Mouse (Mus musculus) forebrain, embryonic 15.5 days (tissue): ENCODE results near the gene Rin1. TPM values are rescaled to one million over a fixed set of nuclear protein-coding genes. Genes with fewer than 3 reads are reported as not detected.
"Not testable (repeated sequence)": the region's sequence is repeated elsewhere in the genome, so short reads cannot be mapped to it uniquely, and the experiment has no call there.

Experiments
- ATAC-seq: fragments of 200-750 bp; cut with Nextera tagmentation; replicated peaks from 2 replicates; pipeline ENCODE4 v1.8.0; 2017; ENCODE audit warnings: mild to moderate bottlenecking, moderate TSS enrichment, moderate library complexity
- H3K27ac ChIP-seq: fragments of 300-500 bp; sonication (generic); replicated peaks from 2 replicates; pipeline ENCODE4 v1.5.1; 2015; ENCODE audit warnings: mild to moderate bottlenecking, inconsistent platforms
- H3K27me3 ChIP-seq: fragments of 300-500 bp; sonication (generic); 2 replicates; pipeline ENCODE4 v1.6.1; 2015; ENCODE audit warnings: inconsistent platforms
- H3K36me3 ChIP-seq: fragments of 300-500 bp; sonication (generic); 2 replicates; pipeline ENCODE4 v1.6.1; 2015; ENCODE audit warnings: mild to moderate bottlenecking, inconsistent platforms
- H3K4me1 ChIP-seq: fragments of 300-500 bp; sonication (generic); 2 replicates; pipeline ENCODE4 v1.6.1; 2015; ENCODE audit warnings: inconsistent platforms
- H3K4me2 ChIP-seq: fragments of 300-500 bp; sonication (generic); replicated peaks from 2 replicates; pipeline ENCODE4 v1.6.1; 2015; ENCODE audit warnings: mild to moderate bottlenecking, inconsistent platforms
- H3K4me3 ChIP-seq: fragments of 300-500 bp; sonication (generic); 2 replicates; pipeline ENCODE4 v1.5.1; 2015; ENCODE audit warnings: mild to moderate bottlenecking, inconsistent platforms
- H3K9ac ChIP-seq: fragments of 300-500 bp; sonication (generic); replicated peaks from 2 replicates; pipeline ENCODE4 v1.6.1; 2015; ENCODE audit warnings: mild to moderate bottlenecking, inconsistent platforms
- H3K9me3 ChIP-seq: fragments of 300-500 bp; sonication (generic); 2 replicates; pipeline ENCODE4 v1.6.1; 2016; ENCODE audit warnings: inconsistent platforms
- WGBS: fragments of 180-500 bp; shearing (Covaris S2); methylation state at CpG from one replicate; pipeline ENCODE4 v1.1.7; 2015; ENCODE audit warnings: mixed read lengths; 5-methylcytosine and 5-hydroxymethylcytosine counted together
- polyA plus RNA-seq: library from polyadenylated mRNA; unstranded; fragments of >200 nt; fragmentation: Nextera tagmentation; extraction: Ambion mirVana; gene quantifications from 2 replicates; pipeline ENCODE4 v1.2.1, GENCODE M21; 2015

The Rin1 gene
- 0.97 and 2.0 TPM in 2 replicates for polyA plus RNA-seq

DNA sequence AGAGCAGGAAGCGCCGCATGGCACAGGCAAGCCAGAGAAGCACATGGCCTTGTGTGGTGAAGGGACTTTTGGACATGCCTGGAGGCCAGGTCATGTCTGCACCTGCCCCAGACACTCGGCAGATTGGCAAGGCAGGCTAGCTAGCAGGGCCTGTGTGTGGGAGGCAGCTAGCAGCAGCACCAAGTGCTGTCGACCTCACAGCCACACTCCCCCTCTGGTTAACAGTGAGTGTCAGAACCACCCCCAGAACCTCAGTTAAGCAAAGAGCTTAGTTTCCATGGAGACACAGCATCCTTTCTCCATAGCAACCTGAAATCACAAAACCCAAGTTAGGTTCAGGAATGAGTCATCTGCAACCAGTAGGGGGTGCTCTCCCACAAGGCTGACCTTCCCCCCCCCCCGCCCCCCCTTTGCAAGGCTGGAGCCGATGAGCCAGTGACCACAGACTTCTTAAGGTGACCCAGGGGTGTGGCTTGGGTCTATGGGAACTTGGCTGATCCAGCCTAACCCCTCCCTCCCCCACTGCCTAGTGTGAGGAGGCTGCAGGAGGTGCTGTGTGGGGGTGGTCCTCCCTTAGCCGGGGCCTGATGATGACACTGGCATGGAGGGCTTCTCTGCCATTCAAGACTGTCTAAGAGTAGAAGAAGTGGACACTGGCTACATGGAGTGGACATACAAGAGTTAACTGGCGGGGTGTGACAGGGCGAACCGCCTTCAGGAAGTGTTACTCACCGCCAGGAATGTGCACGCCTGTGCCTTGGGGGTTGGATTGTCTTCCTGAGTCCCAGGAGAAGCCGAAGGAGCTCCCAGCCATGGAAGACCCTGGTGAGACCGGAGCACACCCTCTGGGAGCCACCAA lies at the start of gene Rin1:
TSS of gene Rin1 (plus strand) at position 435 of the 859 bp plus-strand sequence.
- Histone ChIP-seq H3K27me3 (peaks cover 35% of the 10 kb centered on the region), H3K9ac (no peak within 1 kb of the TSS), H3K4me1 (peaks cover 20% of the 10 kb centered on the region), H3K4me3 (no peak within 1 kb of the TSS), H3K9me3 (no peaks in the 10 kb centered on the region), H3K27ac (0 out of 2 replicates have a peak within 1 kb of the TSS, but pooled peaks have one; percentile 17), H3K4me2 (no peak within 1 kb of the TSS), H3K36me3 (peaks cover 35% of the 10 kb centered on the region)
- WGBS, result 18% methylated on average over 13 of the region's 14 CpGs
- ATAC-seq, result peak; percentile 59

DNA sequence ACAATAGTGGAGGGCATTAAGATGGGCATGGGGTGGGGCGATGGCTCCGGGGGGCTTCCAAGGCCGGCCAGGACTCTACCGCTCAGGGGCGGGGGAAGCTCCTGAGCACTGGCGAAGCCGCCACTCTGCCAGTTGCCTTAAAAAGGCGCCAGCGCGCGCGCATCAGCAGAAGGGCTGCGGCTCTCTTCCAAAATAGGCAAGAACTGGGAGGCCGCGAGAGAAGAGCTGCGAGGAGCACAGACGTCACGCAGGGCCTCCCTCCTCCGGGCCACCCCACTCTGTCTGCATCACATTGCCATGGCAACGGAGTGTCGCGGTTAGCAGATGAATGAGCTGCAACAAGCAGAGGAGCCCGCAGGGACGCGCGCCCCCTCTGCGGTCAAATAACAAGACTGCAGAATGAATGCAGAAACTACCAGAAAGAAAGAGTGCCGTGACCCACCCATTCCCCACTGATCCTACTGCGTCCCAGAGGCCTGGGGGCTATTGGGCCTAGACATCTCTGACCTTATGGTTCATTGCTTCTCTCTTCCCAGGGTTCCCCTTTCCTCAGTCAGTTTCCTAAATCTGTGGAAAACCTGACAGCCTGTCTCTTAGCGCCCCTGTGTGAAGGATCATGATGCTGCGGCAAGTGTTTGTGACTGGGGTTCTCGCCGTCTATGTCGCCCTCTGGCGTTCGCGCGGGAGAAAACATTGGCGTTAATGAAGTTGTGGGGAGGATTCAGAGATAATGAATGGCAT lies 48.4 kb upstream of the Rin1 start:
- Histone ChIP-seq H3K9ac (peak overlapping the region; percentile 48), H3K4me2 (peak overlapping the region; percentile 62), H3K4me1 (peaks cover 13% of the 10 kb centered on the region), H3K27ac (peak overlapping the region; percentile 95), H3K27me3 (no peaks in the 10 kb centered on the region; the same call in 1 of the 2 replicates), H3K9me3 (no peaks in the 10 kb centered on the region), H3K4me3 (peak overlapping the region; percentile 37), H3K36me3 (no peaks in the 10 kb centered on the region)
- WGBS, result under 1% methylated on average over 39 of the region's 39 CpGs
- peak; percentile 99 for ATAC-seq

DNA sequence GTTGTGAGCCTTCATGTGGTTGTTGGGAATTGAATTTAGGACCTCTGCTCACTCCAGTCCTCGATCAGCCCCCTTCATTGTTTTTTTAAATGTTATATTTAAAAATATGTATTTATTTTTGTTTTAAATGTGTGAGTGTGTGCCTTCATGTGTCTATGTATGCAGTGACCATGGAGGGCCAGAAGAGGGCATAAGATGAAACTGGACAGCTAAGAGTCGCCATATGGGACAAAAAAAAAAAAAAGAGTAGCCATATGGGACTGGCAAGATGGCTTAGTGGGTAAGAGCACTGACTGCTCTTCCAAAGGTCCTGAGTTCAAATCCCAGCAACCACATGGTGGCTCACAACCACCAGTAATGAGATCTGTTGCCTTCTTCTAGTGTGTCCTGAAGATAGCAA lies 46.6 kb upstream of the Rin1 start:
- H3K4me1 ChIP-seq, result peaks cover 13% of the 10 kb centered on the region
- H3K36me3 ChIP-seq, H3K4me3 ChIP-seq, H3K9me3 ChIP-seq, H3K4me2 ChIP-seq, H3K27me3 ChIP-seq, ATAC-seq, H3K27ac ChIP-seq, H3K9ac ChIP-seq: not testable (repeated sequence)
- WGBS, result 63% methylated on average over 2 of the region's 2 CpGs

DNA sequence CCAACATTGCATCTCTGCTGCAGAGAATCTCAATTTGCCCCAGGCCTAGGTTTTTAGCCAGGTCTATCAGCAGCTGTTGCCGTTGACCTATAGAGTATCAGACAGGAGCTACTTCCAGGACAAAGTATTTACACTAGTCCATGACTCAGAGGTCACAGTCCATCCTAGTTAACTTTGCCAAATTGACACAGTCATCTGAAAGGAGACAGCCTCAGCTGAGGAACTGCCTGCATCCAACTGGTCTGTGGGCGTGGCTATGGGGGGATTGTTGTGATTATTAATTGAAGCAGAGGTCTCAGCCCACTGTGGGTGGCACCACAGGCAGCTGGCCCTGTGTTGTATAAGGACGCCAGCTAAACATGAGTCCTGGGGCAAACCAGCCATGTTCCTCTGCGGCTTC lies 45.4 kb upstream of the Rin1 start:
- no peak overlapping the region for H3K4me2 ChIP-seq
- H3K4me3 ChIP-seq, result no peak overlapping the region
- no peaks in the 10 kb centered on the region for H3K36me3 ChIP-seq
- no peak overlapping the region for H3K9ac ChIP-seq
- ATAC-seq, result no peak
- no peak overlapping the region for H3K27ac ChIP-seq
- no peaks in the 10 kb centered on the region for H3K9me3 ChIP-seq
- H3K4me1 ChIP-seq, result peaks cover 11% of the 10 kb centered on the region
- WGBS, result 66% methylated on average over 4 of the region's 4 CpGs
- no peaks in the 10 kb centered on the region; the same call in 1 of the 2 replicates for H3K27me3 ChIP-seq

DNA sequence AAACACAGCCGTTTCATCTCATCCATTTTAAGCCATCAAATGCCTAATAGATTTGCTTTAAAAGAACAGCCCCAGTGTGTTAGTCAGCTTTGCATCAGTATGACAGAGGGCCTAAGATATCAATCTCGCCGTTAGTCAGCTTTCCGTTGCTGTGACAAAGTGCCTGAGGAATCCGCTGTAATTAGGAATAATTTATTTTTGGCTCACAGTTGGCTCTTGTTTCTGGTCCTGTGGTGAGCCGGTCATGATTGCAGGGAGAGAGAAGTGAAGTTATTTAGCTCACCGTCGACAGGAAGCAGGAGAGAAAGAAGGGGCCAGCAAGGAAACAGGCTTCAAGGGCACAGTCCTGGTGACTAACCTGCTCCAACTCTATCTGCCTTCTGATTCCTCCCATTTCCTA lies 37.1 kb upstream of the Rin1 start:
- Histone ChIP-seq H3K4me3 (no peak overlapping the region), H3K9me3 (no peaks in the 10 kb centered on the region), H3K27ac (no peak overlapping the region), H3K9ac (no peak overlapping the region), H3K4me2 (no peak overlapping the region), H3K4me1 (peaks cover 8% of the 10 kb centered on the region; the same call in 1 of the 2 replicates), H3K36me3 (no peaks in the 10 kb centered on the region), H3K27me3 (no peaks in the 10 kb centered on the region)
- WGBS, result 59% methylated on average over 8 of the region's 8 CpGs
- no peak for ATAC-seq

DNA sequence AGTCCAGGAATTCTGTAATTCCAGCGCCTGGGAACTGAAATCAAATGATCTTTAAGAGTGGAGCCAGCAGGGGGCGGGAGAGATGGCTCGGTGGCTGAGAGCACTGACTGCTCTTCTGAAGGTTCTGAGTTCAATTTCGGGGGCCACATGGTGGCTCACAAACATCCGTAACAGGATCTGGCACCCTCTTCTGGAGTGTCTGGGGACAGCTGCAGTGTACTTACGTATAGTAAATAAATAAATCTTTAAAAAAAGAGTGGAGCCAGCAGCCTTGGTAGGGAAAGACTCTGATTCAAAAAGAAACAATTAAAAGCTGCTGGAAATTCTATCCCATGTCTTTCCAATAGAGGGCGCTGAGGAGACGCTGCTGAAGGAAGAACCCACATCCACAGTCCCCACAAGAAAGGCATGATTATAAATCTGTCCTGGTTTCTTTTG lies 35.3 kb upstream of the Rin1 start:
- WGBS, result 14% methylated on average over 8 of the region's 8 CpGs
- Histone ChIP-seq H3K36me3 (no peaks in the 10 kb centered on the region), H3K9me3 (no peaks in the 10 kb centered on the region), H3K4me1 (peaks cover 8% of the 10 kb centered on the region; the same call in 1 of the 2 replicates), H3K27ac (no peak overlapping the region), H3K4me2 (no peak overlapping the region), H3K27me3 (no peaks in the 10 kb centered on the region), H3K9ac (no peak overlapping the region), H3K4me3 (no peak overlapping the region)
- ATAC-seq, result no peak

DNA sequence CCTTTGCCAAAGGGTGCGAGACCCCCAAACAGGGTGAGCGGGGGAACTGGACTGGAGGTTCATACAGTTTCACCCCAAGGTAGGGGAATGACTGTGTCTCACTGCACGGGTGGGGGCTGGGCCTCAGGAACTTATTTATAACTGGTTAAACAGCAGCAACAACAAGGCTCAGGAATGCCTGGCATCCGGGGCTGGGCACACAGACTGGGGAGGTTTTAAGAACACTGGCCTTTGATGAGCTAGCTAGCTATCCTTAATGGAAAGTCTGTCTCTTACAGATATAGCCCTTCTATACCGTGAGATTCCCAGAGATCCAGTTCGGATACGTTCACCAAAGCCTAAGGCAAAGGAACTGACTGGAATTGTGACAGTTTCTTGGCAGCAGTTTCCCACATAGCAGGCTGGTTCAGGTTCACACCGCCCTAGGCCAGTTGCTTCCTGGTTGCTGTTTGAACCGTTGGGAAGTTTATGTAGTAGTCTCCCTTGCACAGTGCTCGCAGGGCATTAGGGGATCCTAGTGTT lies 34.0 kb upstream of the Rin1 start:
- Histone ChIP-seq H3K36me3 (no peaks in the 10 kb centered on the region), H3K9ac (no peak overlapping the region), H3K4me1 (peaks cover 8% of the 10 kb centered on the region; the same call in 1 of the 2 replicates), H3K4me3 (no peak overlapping the region), H3K9me3 (no peaks in the 10 kb centered on the region), H3K27me3 (no peaks in the 10 kb centered on the region), H3K27ac (no peak overlapping the region), H3K4me2 (no peak overlapping the region)
- no peak for ATAC-seq
- 37% methylated on average over 10 of the region's 10 CpGs for WGBS

DNA sequence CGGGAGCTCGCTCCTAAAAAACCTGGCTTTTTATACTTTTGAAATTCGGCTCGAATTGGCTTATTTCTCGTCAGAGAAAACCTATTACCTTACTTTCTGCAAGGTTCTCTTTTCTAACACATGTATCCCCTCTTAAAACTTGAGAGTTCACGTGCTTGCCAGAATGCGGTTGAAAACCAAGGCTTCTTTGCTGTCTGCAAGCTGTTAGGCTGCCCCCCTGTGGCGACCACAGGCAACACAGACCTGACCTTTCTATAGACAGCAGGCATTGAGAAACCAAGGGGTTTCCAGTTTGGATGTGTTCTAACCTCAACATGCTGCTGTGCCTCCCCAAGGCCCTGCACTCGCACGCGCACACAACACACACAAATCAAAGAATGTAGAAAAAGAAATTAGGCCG lies 33.5 kb upstream of the Rin1 start:
- H3K4me2 ChIP-seq, result no peak overlapping the region
- no peaks in the 10 kb centered on the region for H3K36me3 ChIP-seq
- peaks cover 8% of the 10 kb centered on the region; the same call in 1 of the 2 replicates for H3K4me1 ChIP-seq
- H3K27me3 ChIP-seq, result no peaks in the 10 kb centered on the region
- no peaks in the 10 kb centered on the region for H3K9me3 ChIP-seq
- H3K4me3 ChIP-seq, result no peak overlapping the region
- H3K27ac ChIP-seq, result no peak overlapping the region
- no peak overlapping the region for H3K9ac ChIP-seq
- 22% methylated on average over 12 of the region's 12 CpGs for WGBS
- no peak; the same call in 1 of the 2 replicates for ATAC-seq

DNA sequence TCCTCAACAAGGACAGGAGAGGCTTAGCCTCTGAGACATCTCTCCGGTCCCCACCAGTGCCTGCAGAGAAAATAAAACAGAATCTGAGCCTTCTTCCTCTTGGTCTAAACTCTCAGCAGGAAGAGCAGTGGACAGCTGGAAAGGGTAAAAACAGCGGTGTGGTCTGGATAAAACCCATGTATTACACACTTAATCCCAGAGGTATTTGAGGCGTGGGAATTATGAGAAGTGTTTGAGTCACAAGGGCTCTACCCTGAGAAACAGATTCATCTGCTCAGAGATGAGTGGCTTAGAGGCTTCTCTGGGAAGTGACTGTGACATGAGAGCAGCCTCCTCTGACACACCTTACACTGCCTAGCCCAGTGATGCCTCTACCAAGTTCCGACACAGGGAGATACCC lies 32.7 kb upstream of the Rin1 start:
- H3K4me1 ChIP-seq, result peaks cover 8% of the 10 kb centered on the region; the same call in 1 of the 2 replicates
- no peaks in the 10 kb centered on the region for H3K36me3 ChIP-seq
- ATAC-seq, result no peak
- 90% methylated on average over 4 of the region's 4 CpGs for WGBS
- no peak overlapping the region for H3K27ac ChIP-seq
- no peaks in the 10 kb centered on the region for H3K9me3 ChIP-seq
- no peak overlapping the region for H3K4me2 ChIP-seq
- H3K9ac ChIP-seq, result no peak overlapping the region
- no peak overlapping the region for H3K4me3 ChIP-seq
- H3K27me3 ChIP-seq, result no peaks in the 10 kb centered on the region

DNA sequence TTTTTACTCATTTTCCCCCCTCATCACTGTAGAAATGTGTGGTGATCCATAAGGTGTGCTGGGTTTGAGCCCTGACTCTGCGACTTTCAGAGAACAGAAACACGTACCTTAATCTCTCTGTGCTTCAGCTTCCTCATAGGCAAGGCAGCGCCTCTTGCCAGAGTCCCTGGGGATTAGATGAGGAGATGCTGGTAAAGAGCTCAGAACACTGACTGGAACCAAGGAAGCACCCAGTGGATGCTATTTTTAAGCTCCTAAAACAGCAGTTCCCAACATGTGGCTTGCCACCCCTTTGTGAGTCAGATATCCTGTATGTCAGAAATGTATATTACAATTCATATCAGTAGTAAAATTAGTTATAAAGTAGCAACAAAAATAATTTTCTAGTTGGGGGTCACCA lies 32.1 kb upstream of the Rin1 start:
- Histone ChIP-seq H3K9me3 (no peaks in the 10 kb centered on the region), H3K27me3 (no peaks in the 10 kb centered on the region), H3K4me1 (peaks cover 13% of the 10 kb centered on the region; the same call in 1 of the 2 replicates), H3K4me3 (no peak overlapping the region), H3K9ac (no peak overlapping the region), H3K27ac (no peak overlapping the region), H3K4me2 (no peak overlapping the region), H3K36me3 (no peaks in the 10 kb centered on the region)
- 84% methylated on average over 3 of the region's 3 CpGs for WGBS
- no peak for ATAC-seq

DNA sequence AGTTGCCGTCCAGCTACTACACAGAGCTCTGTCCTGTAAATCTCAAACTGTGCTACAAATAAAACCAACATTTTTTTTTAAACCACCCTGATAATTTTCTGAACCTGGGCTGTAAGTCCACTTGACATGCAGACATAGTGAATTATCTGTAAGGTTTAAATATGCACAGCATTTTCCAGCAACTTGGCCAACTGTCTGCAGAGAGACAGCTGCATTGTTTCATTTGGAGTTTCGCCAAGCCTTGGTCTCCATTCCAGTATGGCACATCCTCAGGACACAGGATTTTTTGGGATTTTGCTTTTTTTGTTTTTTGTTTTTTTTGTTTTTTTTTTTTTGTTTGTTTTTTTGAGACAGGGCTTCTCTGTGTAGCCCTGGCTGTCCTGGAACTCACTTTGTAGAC lies 28.9 kb upstream of the Rin1 start:
- no peak overlapping the region for H3K4me2 ChIP-seq
- H3K9me3 ChIP-seq, result no peaks in the 10 kb centered on the region
- no peak overlapping the region for H3K4me3 ChIP-seq
- no peak overlapping the region for H3K9ac ChIP-seq
- no peak for ATAC-seq
- H3K4me1 ChIP-seq, result peaks cover 16% of the 10 kb centered on the region
- H3K27me3 ChIP-seq, result no peaks in the 10 kb centered on the region
- no peaks in the 10 kb centered on the region for H3K36me3 ChIP-seq
- WGBS, result 89% methylated on average over 2 of the region's 2 CpGs
- H3K27ac ChIP-seq, result no peak overlapping the region
